Mouse (Mus musculus) heart, adult 2 months (tissue): Measurements from ENCODE around the gene Trmt61a. TPM values are rescaled to one million over a fixed set of nuclear protein-coding genes. Genes with fewer than 3 reads are reported as not detected.

Source experiments
- DNase-seq, 2 experiments: peaks; one replicate each; pipeline ENCODE4 v3.0.0; 2021
- H3K27ac ChIP-seq: fragments of 200-600 bp; 2 replicates; pipeline ENCODE4 v1.8.1; 2022
- H3K27me3 ChIP-seq: fragments of 200-500 bp; 2 replicates; pipeline ENCODE4 v1.6.1; 2012; ENCODE audit warnings: mild to moderate bottlenecking, low read length, inconsistent platforms, mixed read lengths; ENCODE audit not compliant: control insufficient read depth, insufficient read depth
- H3K36me3 ChIP-seq: fragments of 200-500 bp; 2 replicates; pipeline ENCODE4 v1.6.1; 2012; ENCODE audit warnings: low read length, inconsistent platforms; ENCODE audit not compliant: control insufficient read depth, insufficient read depth
- H3K4me1 ChIP-seq: fragments of 200-500 bp; 2 replicates; pipeline ENCODE4 v1.6.1; 2011; ENCODE audit warnings: low read length; ENCODE audit not compliant: control insufficient read depth, insufficient read depth
- H3K4me3 ChIP-seq: fragments of 200-600 bp; 2 replicates; pipeline ENCODE4 v1.8.1; 2022
- H3K79me2 ChIP-seq: fragments of 200-500 bp; replicated peaks from 2 replicates; pipeline ENCODE4 v1.6.1; 2012; ENCODE audit warnings: mild to moderate bottlenecking, inconsistent platforms, low read length, moderate library complexity, mixed read lengths; ENCODE audit not compliant: control insufficient read depth, insufficient read depth
- H3K9ac ChIP-seq: fragments of 200-500 bp; 2 replicates; pipeline ENCODE4 v1.6.1; 2012; ENCODE audit warnings: low read depth, mild to moderate bottlenecking, control low read depth, inconsistent platforms, low read length, mixed read lengths
- CTCF ChIP-seq: fragments of 200-600 bp; IDR thresholded peaks from 2 replicates; pipeline ENCODE4 v1.8.1; 2022; ENCODE audit warnings: antibody characterized with exemption, mild to moderate bottlenecking, moderate library complexity
- EP300 ChIP-seq: fragments of 200-500 bp; IDR thresholded peaks from 2 replicates; pipeline ENCODE4 v1.6.1; 2011; ENCODE audit warnings: low read depth, low read length, control low read depth; ENCODE audit not compliant: insufficient read depth
- POLR2A ChIP-seq: fragments of 200-500 bp; IDR thresholded peaks from 2 replicates; pipeline ENCODE4 v1.6.1; 2011; ENCODE audit warnings: mild to moderate bottlenecking, low read depth, low read length, control low read depth; ENCODE audit not compliant: insufficient read depth
- WGBS: fragments of 180-500 bp; shearing (Covaris S2); methylation state at CpG from one replicate; pipeline ENCODE4 v1.1.7; 2018; 5-methylcytosine and 5-hydroxymethylcytosine counted together
- intact Hi-C: fragments of 180-260 bp; cut with DNase I; formaldehyde crosslinking; loops from one replicate; pipeline ENCODE4 v1.15.1; 2025
- long read RNA-seq: library from polyadenylated mRNA; stranded (forward); transcript quantifications from one replicate; pipeline ENCODE4 v2.0.0, GENCODE M21; 2021
- polyA plus RNA-seq: library from polyadenylated mRNA; depleted of rRNA; stranded (reverse); fragments of >200 nt; gene quantifications from 2 replicates; pipeline ENCODE4 v1.2.3, GENCODE M21; 2012; rRNA removed
- total RNA-seq, 2 experiments: library from RNA; stranded (reverse); gene quantifications; 2 replicates each; pipeline ENCODE4 v1.2.3; 2021

Trmt61a gene
- total RNA-seq (1 to 10 TPM; 4.5 to 5.4 TPM), polyA plus RNA-seq (7.6 and 11.8 TPM in 2 replicates)
- long read RNA-seq, partial matches to known transcripts: 0 of 3 reads
- long read RNA-seq, other reads (novel, unspliced or antisense): 1 of 3 reads

- H3K4me1 ChIP-seq: peaks cover 10% of the 10 kb centered on the region
- H3K4me3 ChIP-seq: peak within 1 kb of the TSS; percentile 82
- H3K79me2 ChIP-seq: no peaks in the 10 kb centered on the region
- no peaks in the 10 kb centered on the region for H3K27me3 ChIP-seq
- WGBS: under 1% methylated on average over 51 of the region's 51 CpGs
- peak within 1 kb of the TSS; percentile 44 for H3K9ac ChIP-seq
- H3K27ac ChIP-seq: peak within 1 kb of the TSS; percentile 93
- H3K36me3 ChIP-seq: peaks cover 4% of the 10 kb centered on the region; the same call in 1 of the 2 replicates
- peak; percentile 91 for DNase-seq
- intact Hi-C loops: loop anchor here (2.0 kb wide), 1 partner anchor 35 kb away; the partner anchor contains the start of genes Apopt1 and Bag5
- peak; percentile 79 for TF ChIP-seq POLR2A
- TF ChIP-seq CTCF: no peak
- TF ChIP-seq EP300: peak; percentile 90
Observed at GRCm38 (mm10) chr12:111677882-111678669, at the start of gene Trmt61a. TSS of gene Trmt61a (plus strand) at chr12:111678105.

- Histone ChIP-seq H3K27me3 (no peaks in the 10 kb centered on the region), H3K9ac (no peak overlapping the region), H3K36me3 (no peaks in the 10 kb centered on the region), H3K4me1 (no peaks in the 10 kb centered on the region; the same call in 1 of the 2 replicates), H3K79me2 (no peaks in the 10 kb centered on the region), H3K27ac (no peak overlapping the region), H3K4me3 (no peak overlapping the region)
- intact Hi-C loops: loop anchor here (5.0 kb wide), 1 partner anchor 101 kb away; no protein-coding TSS in a partner anchor
- TF ChIP-seq POLR2A: no peak
- peak; percentile 90 for TF ChIP-seq CTCF
- 47% methylated on average over 6 of the region's 6 CpGs for WGBS
- peak; percentile 52 to 67 for DNase-seq
Observed at GRCm38 (mm10) chr12:111648061-111648645, 29.8 kb upstream of the Trmt61a start.

GRCm38 (mm10) chr12:111652953-111653352 is 25.0 kb upstream of the Trmt61a start:
- no peak overlapping the region for H3K27ac ChIP-seq
- intact Hi-C loops: loop anchor here (1.0 to 5.0 kb wide), 2 partner anchors 43 to 79 kb away; no protein-coding TSS in a partner anchor
- no peak for DNase-seq
- no peaks in the 10 kb centered on the region for H3K27me3 ChIP-seq
- 90% methylated on average over 3 of the region's 3 CpGs for WGBS
- TF ChIP-seq CTCF (no peak), EP300 (no peak), POLR2A (no peak)
- no peak overlapping the region for H3K9ac ChIP-seq
- H3K4me1 ChIP-seq: no peaks in the 10 kb centered on the region; the same call in 1 of the 2 replicates
- H3K4me3 ChIP-seq: no peak overlapping the region
- no peaks in the 10 kb centered on the region for H3K36me3 ChIP-seq
- no peaks in the 10 kb centered on the region for H3K79me2 ChIP-seq

GRCm38 (mm10) chr12:111653434-111653833 is 24.5 kb upstream of the Trmt61a start:
- 27% methylated on average over 3 of the region's 3 CpGs for WGBS
- intact Hi-C loops: loop anchor here (1.0 to 5.0 kb wide), 2 partner anchors 43 to 79 kb away; no protein-coding TSS in a partner anchor
- H3K4me1 ChIP-seq: no peaks in the 10 kb centered on the region; the same call in 1 of the 2 replicates
- H3K36me3 ChIP-seq: no peaks in the 10 kb centered on the region
- H3K9ac ChIP-seq: no peak overlapping the region
- H3K4me3 ChIP-seq: no peak overlapping the region
- H3K27me3 ChIP-seq: no peaks in the 10 kb centered on the region
- TF ChIP-seq EP300 (peak; percentile 80), CTCF (no peak; the same call in 1 of the 2 replicates), POLR2A (no peak)
- no peak overlapping the region for H3K27ac ChIP-seq
- H3K79me2 ChIP-seq: no peaks in the 10 kb centered on the region
- peak; percentile 67 to 81 for DNase-seq

- H3K79me2 ChIP-seq: no peaks in the 10 kb centered on the region
- no peak overlapping the region for H3K4me3 ChIP-seq
- WGBS: 91% methylated on average over 11 of the region's 11 CpGs
- no peaks in the 10 kb centered on the region for H3K36me3 ChIP-seq
- no peak overlapping the region for H3K9ac ChIP-seq
- intact Hi-C loops: no loop called here
- TF ChIP-seq EP300: no peak
- no peak for TF ChIP-seq CTCF
- no peak for TF ChIP-seq POLR2A
- no peak overlapping the region for H3K27ac ChIP-seq
- DNase-seq: no peak
- H3K4me1 ChIP-seq: no peaks in the 10 kb centered on the region
- H3K27me3 ChIP-seq: no peaks in the 10 kb centered on the region
Observed at GRCm38 (mm10) chr12:111655695-111656094, 22.2 kb upstream of the Trmt61a start.
